Mouse (Mus musculus) ES-E14 (cell line): Measurements from ENCODE around the gene Ghrh. TPM values are rescaled to one million over a fixed set of nuclear protein-coding genes. Genes with fewer than 3 reads are reported as not detected.

ENCODE experiments used
- DNase-seq: peaks from one replicate; pipeline ENCODE4 v3.0.0-alpha.2; 2013; ENCODE audit warnings: low read depth, low spot score
- H3K27ac ChIP-seq: 2 replicates; pipeline ENCODE4 v1.5.1; 2012; ENCODE audit warnings: low read depth, mild to moderate bottlenecking, low read length, moderate library complexity, mixed read lengths; ENCODE audit not compliant: poor library complexity, insufficient read depth, severe bottlenecking
- H3K36me3 ChIP-seq: 2 replicates; pipeline ENCODE4 v1.6.1; 2012; ENCODE audit warnings: mild to moderate bottlenecking, low read length, moderate library complexity, mixed read lengths; ENCODE audit not compliant: control insufficient read depth, poor library complexity, insufficient read depth, severe bottlenecking
- H3K4me1 ChIP-seq, 2 experiments: fragments of 150-350 bp in 1 of 2; sonication (generic) in 1 of 2; 2 replicates each; pipeline ENCODE4 v1.6.1; 2012; ENCODE audit warnings: low read length in 2 of 2, mild to moderate bottlenecking in 1 of 2, mixed read lengths in 1 of 2; ENCODE audit not compliant: control insufficient read depth in 2 of 2, insufficient read depth in 2 of 2, poor library complexity in 1 of 2
- H3K4me3 ChIP-seq, 2 experiments: fragments of 150-350 bp in 1 of 2; sonication (generic) in 1 of 2; 2 replicates each; pipeline ENCODE4 v1.5.1; 2012; ENCODE audit warnings: low read length in 2 of 2, low read depth in 1 of 2, mild to moderate bottlenecking in 1 of 2, mixed read lengths in 1 of 2; ENCODE audit not compliant: insufficient read depth in 1 of 2, poor library complexity in 1 of 2, severe bottlenecking in 1 of 2
- H3K9ac ChIP-seq: 2 replicates; pipeline ENCODE4 v1.6.1; 2012; ENCODE audit warnings: low read depth, mild to moderate bottlenecking, low read length, mixed read lengths; ENCODE audit not compliant: poor library complexity, insufficient read depth, severe bottlenecking
- H3K9me3 ChIP-seq: fragments of 150-350 bp; sonication (generic); 2 replicates; pipeline ENCODE4 v1.6.1; 2012; ENCODE audit warnings: low read depth, mild to moderate bottlenecking, low read length; ENCODE audit not compliant: control insufficient read depth, insufficient read depth
- CHD2 ChIP-seq: IDR thresholded peaks from 2 replicates; pipeline ENCODE4 v1.6.1; 2014; ENCODE audit warnings: mild to moderate bottlenecking, low read depth, low read length, inconsistent platforms
- HCFC1 ChIP-seq: IDR thresholded peaks from 2 replicates; pipeline ENCODE4 v1.6.1; 2012; ENCODE audit warnings: low read length, inconsistent platforms, borderline replicate concordance; ENCODE audit not compliant: insufficient read depth
- MAFK ChIP-seq: IDR thresholded peaks from 2 replicates; pipeline ENCODE4 v1.6.1; 2014; ENCODE audit warnings: mild to moderate bottlenecking, low read depth, low read length, inconsistent platforms; ENCODE audit not compliant: insufficient read depth
- ZC3H11A ChIP-seq: IDR thresholded peaks from 2 replicates; pipeline ENCODE4 v1.6.1; 2012; ENCODE audit warnings: low read depth, mild to moderate bottlenecking, inconsistent platforms, low read length, borderline replicate concordance
- ZNF384 ChIP-seq: IDR thresholded peaks from 2 replicates; pipeline ENCODE4 v1.6.1; 2012; ENCODE audit warnings: low read depth, low read length, inconsistent platforms
- in situ Hi-C, 2 experiments: fragments of 600-800 bp; cut with MboI; formaldehyde crosslinking; loops; one replicate each; pipeline ENCODE4 v1.15.1; 2025; ENCODE audit warnings: low sequenced_read_pairs in 2 of 2, inconsistent platforms in 1 of 2; ENCODE audit not compliant: unreplicated experiment in 2 of 2
- total RNA-seq: library from RNA; depleted of rRNA; stranded (reverse); fragments of 300-350 nt; gene quantifications from 2 replicates; pipeline ENCODE4 v1.2.3, GENCODE M21; 2012

The Ghrh gene
- total RNA-seq, 1 experiment: not detected

- Histone ChIP-seq H3K4me3 (no peak overlapping the region), H3K4me1 (no peaks in the 10 kb centered on the region; a peak in 1 of 4 replicates), H3K9ac (no peak overlapping the region), H3K36me3 (no peaks in the 10 kb centered on the region), H3K9me3 (no peaks in the 10 kb centered on the region), H3K27ac (no peak overlapping the region)
- in situ Hi-C loops: no loop called here
- TF ChIP-seq ZNF384: no peak
- no peak for TF ChIP-seq ZC3H11A
- no peak for TF ChIP-seq HCFC1
- no peak for TF ChIP-seq MAFK
- no peak for DNase-seq
These were observed 12.7 kb upstream of the Ghrh start for GRCm38 (mm10) chr2:157360028-157360427.

GRCm38 (mm10) chr2:157354106-157354505 lies 6.8 kb upstream of the Ghrh start:
- no peaks in the 10 kb centered on the region; a peak in 1 of 4 replicates for H3K4me1 ChIP-seq
- TF ChIP-seq CHD2 (no peak), ZC3H11A (no peak), ZNF384 (no peak), HCFC1 (no peak), MAFK (no peak)
- H3K27ac ChIP-seq: no peak overlapping the region
- H3K9ac ChIP-seq: no peak overlapping the region
- in situ Hi-C loops: no loop called here
- H3K36me3 ChIP-seq: no peaks in the 10 kb centered on the region
- DNase-seq: no peak
- no peak overlapping the region for H3K4me3 ChIP-seq
- no peaks in the 10 kb centered on the region for H3K9me3 ChIP-seq

- Histone ChIP-seq H3K9ac (no peak overlapping the region), H3K4me3 (no peak overlapping the region), H3K9me3 (no peaks in the 10 kb centered on the region), H3K4me1 (no peaks in the 10 kb centered on the region; a peak in 1 of 4 replicates), H3K27ac (no peak overlapping the region), H3K36me3 (no peaks in the 10 kb centered on the region)
- in situ Hi-C loops: no loop called here
- DNase-seq: no peak
- no peak for TF ChIP-seq ZNF384
- no peak for TF ChIP-seq ZC3H11A
- TF ChIP-seq HCFC1: no peak
- no peak for TF ChIP-seq CHD2
- TF ChIP-seq MAFK: no peak
These were observed 5.9 kb upstream of the Ghrh start for GRCm38 (mm10) chr2:157353183-157353582.

GRCm38 (mm10) chr2:157349121-157349778 lies 1.9 kb upstream of the Ghrh start:
- Histone ChIP-seq H3K4me3 (no peak overlapping the region), H3K4me1 (no peaks in the 10 kb centered on the region; a peak in 1 of 4 replicates), H3K9me3 (no peaks in the 10 kb centered on the region), H3K27ac (no peak overlapping the region), H3K36me3 (no peaks in the 10 kb centered on the region), H3K9ac (no peak overlapping the region)
- no peak for DNase-seq
- no peak for TF ChIP-seq MAFK
- no peak for TF ChIP-seq ZNF384
- TF ChIP-seq HCFC1: no peak
- no peak for TF ChIP-seq ZC3H11A
- no peak for TF ChIP-seq CHD2
- in situ Hi-C loops: loop anchor here (10.0 kb wide), 1 partner anchor 116 kb away; no protein-coding TSS in a partner anchor
